Mouse (Mus musculus) left cerebral cortex, postnatal 4 days (tissue): ENCODE measurements around the gene Igsf11. TPM values are rescaled to one million over a fixed set of nuclear protein-coding genes. Genes with fewer than 3 reads are reported as not detected.

ENCODE experiments used
- DNase-seq: peaks from one replicate; pipeline ENCODE4 v3.0.0-alpha.2; 2022
- intact Hi-C: fragments of 180-260 bp; cut with DNase I; formaldehyde crosslinking; loops from one replicate; pipeline ENCODE4 v1.15.1; 2025
- total RNA-seq, 2 experiments: library from RNA; stranded (reverse); gene quantifications; 2 replicates each; pipeline ENCODE4 v1.2.3; 2021

Gene Igsf11
- total RNA-seq, 2 experiments from 2014 or later, result 14.3 to 14.4 TPM

DNA sequence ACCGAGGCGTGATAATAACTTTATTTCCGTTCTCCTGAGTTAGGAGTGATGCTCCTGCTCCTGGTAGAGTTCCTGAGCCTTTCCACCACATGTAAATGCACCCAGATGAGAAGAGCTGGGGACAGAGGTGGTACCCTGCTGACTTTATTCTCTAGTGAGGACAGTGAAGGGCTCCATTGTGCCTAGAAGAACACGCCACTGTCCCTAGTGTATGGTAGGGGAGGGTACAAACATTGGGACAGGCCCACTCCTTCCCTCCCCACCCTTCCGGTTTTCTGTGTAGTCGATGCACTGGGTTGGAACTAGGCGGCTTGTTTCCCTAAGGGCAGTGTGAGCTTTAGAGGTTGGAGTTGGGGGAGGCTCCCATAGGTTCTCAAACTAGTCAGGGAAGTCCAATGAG, 36.3 kb downstream of the Igsf11 start:
- intact Hi-C loops, result no loop called here
- no peak for DNase-seq

DNA sequence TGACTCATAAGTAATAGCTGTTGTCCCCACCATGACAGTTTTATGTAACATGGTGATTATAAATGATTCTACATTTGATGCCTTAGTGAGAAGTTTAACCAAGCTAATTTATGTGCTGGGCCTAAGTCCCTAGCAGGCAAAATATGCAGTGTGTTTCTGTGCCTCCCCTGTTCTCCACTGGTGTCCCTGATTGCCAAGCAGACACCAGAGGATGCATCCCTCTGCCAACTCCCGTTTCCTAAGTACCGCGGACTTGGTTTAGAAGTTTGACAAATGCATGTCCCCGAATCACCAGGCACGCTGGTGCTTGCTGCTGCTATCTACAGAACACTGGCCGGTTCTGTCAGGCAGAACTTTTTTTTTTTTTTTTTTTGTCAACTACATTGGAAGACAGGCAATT, 39.0 kb downstream of the Igsf11 start:
- intact Hi-C loops, result no loop called here
- DNase-seq, result no peak

DNA sequence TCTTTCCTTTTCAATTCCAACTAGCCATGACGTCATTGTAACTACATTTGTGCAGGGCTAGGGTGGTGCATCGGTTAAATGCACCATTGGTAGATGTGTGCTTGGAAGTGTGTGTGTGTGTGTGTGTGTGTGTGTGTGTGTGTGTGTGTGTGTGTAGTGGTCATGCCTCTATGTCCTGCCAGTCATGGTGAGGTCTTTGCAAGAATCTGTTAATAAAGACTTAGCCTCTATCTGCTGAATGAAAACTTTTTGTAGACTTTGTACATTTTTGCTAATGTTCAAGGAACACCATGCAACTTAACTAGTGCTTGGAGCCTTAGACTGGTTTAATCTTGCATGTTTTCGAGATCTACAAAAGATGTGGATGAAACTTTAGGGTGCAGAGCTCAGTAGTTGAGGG, 48.3 kb downstream of the Igsf11 start:
- intact Hi-C loops, result no loop called here
- DNase-seq, result no peak

DNA sequence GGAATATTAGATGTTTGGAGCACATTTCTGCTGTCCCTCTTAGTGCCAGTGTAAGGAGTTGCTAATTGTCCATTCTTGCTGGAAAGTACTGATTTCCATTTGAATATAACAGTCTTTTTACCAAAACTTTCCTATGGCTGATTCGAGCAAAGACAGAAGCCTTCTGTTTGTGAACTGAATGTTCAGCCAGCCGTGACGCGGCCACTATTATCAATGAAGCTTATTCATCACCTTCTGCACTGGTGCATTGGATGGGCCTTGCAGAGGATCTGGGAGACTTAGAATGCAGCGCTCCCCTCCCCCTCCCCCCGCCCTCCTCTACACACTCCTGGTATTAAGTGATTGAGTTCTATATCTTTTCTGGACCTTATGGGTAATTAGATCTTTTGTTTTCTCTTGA, 48.8 kb downstream of the Igsf11 start:
- DNase-seq, result peak; percentile 62
- intact Hi-C loops, result no loop called here

DNA sequence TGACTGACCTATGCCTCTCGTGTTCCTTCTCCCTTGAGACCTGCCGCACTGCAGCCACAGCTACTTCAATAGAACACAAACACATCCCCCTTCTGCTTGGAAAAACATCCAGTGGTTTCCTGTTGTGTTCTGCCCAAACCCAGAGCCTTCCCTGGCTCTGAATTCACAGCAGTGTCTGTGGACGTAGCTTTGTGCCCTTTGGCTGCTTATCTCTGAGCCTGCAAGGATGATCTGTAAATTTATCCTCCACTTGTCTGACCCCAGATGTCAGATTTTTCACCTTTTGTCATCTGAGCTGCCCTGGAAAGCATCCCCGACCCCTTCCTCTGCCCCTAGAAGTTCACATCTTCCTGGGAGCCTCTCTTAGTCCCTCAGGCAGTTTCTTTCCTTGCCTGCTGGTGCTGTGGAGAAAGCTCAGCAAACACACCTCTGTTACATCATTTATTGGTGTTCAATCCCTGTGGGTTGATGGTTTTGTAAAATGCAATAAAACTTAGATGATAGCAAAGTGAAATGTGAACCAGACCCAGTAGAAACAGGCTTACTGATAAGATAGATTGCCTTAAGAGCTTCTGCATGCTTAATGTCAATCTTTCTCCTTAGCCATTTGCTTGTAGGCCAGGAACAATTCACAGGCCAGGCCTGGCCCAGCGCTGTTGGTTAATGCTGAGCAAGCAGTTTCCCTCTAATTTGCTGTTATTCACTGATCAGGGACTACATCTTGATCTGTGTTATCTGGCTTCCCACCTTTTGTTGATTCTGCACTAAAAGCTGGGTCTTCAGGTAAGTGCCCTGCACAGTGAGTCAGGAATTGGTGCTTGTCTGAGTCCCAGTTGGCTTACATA, 51.5 kb downstream of the Igsf11 start:
- no peak for DNase-seq
- intact Hi-C loops, result no loop called here

DNA sequence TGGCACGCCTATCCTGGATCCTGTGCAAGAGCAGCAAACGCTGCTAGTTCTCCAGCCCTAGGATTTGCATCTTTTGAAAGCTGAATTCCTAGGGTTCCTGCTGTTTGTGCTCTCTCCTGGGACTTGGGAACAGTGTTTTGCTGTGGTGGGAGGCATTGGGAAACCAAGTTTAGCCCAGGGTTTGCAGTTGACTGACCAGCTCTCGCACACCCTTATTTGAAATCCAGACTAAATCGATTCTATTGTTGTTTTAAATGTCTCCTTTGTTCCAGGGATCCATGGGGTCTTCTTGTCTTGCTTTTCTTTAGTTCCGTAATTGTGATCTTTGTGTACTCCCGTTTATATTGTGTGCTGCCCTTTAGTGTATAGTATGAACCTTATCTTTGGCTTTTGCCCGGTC, 52.6 kb downstream of the Igsf11 start:
- intact Hi-C loops, result no loop called here
- DNase-seq, result no peak

DNA sequence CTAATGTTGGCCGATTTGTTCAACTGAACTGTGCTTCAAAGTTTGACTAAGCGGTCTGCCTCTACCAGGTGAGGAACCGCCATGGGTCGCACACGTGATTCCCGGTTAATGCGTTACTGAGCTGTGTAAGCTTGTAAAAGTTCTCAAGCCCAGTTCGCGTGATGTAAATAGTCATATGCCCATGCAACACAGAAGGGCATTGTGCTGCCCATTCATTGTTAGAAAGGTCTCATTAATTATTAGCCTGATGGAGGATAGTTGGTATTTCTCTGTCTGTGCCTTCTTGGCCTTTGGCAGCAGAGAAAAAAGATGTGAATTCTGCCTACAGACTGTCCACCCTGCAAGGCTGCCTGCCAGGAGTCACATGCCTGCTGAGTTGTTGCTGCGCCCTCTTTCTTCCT, 53.1 kb downstream of the Igsf11 start:
- intact Hi-C loops, result no loop called here
- no peak for DNase-seq

DNA sequence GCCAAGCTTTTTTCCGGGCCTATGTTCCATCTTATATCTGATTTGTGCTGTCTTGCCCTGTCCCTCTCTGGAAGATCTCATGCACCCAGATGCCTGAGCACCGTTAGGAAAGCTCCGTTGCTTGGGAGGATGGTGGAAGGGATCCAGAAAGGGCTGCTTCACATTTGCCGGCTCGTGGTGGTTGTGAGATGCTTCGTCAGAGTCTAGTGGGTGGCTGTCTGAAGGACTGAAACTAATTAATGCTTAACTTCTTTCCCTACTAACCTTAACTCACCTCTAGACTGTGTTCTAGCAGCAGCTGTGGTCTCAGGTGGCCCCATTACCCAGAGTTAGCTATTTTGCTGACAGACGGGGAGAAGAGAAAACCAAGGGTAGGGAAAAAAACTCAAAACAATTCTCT, 54.0 kb downstream of the Igsf11 start:
- intact Hi-C loops, result no loop called here
- DNase-seq, result no peak

DNA sequence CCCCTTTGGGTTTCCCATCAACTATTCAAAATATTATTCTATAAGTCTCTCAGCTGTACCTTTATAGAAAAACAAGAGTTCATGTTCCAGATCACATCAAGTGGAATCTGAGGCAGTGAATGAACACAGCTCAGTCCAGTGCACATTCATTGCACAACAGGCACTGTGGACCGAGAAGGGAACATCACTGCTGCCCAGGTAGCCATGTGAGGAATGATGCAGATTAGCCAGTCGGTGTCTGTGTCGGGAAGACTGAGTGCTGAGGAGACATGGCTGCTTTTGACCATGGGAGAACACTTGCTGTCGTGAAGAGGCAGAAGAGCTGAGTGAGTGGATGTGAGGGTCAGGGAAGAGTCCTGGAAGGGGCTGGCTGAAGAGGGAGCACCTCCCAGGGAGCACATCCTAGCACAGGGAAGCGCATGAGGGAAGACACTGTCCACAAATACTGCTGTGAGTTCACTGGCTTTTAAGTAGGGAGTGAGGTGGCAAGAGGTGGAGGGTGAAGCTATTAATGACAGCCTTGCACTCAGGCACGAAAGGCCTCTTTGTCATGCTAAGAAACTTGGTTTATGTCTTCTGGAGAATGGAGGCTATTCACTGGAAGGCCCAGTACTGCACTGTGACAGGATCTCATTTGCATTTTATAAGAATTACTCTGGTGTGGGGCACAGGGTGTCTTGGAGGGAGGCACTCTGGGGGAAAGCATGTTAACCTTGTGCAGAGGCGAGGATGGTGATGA, 54.8 kb downstream of the Igsf11 start:
- intact Hi-C loops, result no loop called here
- no peak for DNase-seq

DNA sequence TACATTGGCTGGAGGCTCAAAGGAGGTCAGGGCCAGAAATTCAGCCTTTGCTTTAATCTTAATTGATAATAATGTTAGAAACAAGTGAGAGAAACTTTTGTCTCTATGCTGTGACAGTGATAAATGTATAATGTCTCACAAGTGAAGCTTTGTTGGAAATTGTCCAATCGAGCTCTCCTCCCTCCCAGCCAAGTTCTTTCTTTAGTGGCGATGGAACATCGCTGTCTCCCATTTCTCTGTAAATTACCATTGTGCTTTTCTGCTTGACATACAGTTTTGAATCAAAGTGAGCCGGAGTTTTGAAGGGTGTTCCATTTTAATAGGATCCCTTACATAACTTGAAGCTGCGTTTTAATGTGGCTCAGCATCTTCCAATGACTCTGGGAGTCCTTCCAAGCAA, 56.0 kb downstream of the Igsf11 start:
- no peak for DNase-seq
- intact Hi-C loops, result no loop called here

DNA sequence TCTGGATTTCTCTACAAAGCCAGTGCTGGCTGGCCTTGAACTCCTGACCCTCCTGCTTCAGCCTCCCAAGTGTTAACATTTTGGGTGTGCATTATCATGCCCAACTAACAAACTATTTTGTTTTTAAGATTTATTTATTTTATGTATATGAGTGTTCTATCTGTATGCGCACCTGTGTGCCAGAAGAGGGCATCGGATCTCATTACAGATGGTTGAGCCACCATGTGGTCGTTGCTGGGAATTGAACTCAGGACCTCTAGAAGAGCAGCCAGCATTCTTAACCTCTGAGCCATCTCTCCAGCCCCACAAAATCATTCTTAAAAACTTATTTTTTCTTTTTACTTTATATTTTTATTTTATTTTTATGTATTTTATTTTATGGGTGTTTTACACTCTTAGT, 60.4 kb downstream of the Igsf11 start:
- intact Hi-C loops, result no loop called here
- DNase-seq, result no peak

DNA sequence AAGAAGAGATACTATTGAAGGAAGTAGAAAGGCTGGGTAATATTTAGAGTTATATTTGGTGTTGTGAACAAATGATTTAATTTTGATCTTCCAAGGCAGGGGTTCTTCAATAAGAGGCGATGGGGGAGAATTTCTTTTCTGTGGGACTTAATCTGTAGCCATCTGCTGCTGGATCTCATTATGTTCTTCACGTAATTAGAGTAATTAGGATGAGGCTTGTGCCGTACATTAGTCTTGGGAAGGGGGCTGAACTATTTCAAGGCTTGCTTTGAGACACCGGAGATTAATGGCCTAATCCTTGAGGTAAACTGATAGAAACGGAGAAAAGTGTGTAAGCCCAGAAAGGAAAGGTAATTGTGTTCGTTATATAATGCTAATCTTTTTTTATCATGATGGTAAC, 61.4 kb downstream of the Igsf11 start:
- intact Hi-C loops, result no loop called here

DNA sequence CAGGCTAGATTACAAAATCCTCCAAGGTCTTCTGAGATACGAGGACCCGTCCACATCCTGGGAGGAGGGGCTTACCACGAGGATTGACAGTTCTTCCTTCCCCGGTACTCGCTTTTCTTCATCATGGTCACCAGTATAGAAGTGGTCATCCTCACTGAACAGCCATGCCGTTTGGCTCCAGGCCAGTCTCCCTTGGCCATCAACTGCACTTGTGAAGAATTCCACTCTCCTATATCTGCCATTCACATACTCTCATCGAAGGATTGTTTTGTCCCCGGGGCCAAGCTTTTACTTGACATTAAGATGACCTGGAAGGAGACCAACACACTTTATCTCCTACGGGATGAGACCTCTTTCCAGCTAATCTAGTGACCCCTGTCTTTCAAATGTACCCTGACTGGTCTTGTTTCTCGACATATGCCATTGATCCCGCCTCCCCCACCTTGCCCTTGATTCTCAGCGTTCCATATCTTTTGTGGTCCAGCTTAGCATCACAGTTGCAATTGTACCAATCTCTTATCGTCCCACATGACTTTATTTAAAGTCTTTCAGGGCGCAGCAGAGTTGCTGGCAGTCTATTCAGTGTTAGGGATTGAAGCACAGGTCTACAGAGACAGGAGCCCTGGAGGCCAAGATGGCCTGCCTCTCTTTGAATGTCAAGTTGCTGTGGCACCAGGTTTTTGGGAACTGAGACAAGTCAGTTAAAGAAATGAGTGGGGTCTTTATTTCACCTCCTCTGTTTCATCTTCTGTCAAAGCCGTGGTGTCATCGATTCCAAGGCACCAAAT, 62.2 kb downstream of the Igsf11 start:
- intact Hi-C loops, result no loop called here
- peak; percentile 28 for DNase-seq

More for the DNA sequence above, 61.4 kb downstream of the Igsf11 start:
- DNase-seq, result no peak

DNA sequence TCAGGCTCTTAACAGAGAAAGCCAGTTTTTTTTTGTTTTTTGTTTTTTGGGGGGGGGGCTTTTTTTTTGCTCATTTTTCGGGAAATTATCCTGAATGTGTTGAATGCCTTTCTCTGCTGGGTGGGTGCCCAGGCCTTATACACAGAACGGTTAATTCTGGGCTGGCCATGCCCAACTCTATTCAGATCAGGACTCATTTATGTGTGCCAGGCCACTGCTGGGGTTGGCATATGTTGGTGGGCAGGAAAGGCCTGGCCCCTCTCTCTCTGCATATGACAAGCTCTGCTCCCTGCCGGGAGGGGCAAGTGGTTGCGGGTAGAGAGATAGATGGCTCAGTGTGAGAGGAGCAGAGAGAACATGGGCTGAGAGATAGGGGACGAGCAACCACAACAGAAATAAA, 62.8 kb downstream of the Igsf11 start:
- intact Hi-C loops, result no loop called here
- DNase-seq, result peak; percentile 93

DNA sequence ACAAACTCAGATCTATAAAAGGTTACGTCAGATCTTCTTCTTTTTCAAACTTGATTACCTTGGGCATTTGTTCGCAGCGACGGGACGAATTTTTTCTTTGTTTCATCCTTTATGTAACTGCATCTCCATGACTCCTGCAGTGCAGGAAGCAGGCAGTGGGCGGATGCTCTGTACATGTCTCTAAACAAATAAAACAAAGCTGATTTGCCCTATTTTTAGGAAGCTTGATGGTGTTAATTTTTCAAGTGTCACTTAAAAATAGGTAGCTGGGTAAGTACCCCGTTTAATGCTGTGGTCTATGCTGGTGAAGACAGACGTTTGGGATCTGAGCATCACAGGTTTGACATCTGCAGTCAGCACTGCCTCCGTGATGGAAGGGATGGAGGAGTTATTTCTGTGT, 66.3 kb downstream of the Igsf11 start:
- DNase-seq, result no peak
- intact Hi-C loops, result no loop called here

DNA sequence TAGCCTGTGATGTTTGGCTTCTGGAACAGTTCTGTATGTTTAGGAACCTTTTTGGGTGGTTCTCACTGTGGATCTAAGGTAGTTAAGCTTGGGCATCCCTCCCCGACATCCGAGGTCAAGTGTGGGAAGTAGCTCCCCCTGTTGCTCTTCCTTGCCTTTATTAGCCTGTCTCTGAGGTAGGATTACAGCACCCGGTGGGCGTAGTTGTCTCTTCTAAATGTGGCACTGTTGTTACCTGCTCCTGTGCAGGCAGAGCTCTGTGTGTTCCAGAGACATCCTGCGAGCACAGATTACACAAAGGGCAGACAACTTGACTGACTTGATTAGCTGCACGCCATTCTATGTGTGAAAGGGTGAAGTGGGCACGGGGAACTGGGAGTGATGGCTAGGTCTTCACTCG, 68.1 kb downstream of the Igsf11 start:
- DNase-seq, result no peak
- intact Hi-C loops, result no loop called here

DNA sequence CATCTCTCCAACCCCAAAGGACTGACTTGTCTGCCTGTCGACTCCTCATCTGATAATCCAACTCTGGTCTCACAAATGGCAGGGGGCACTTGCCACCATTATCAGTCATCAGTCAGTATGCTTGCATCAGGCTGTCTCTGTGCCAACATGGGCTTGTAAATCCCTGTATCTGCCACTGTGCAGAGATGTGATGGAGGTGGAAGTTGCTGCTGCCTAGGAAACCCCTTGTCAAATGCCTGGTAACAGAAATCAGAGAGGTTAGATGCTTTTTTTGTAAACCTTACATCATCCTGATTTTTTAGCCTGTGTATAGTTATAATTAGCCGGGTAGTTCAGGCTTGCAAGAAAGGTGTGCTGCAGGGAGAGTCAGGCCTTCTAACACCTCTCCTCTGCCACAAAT, 69.4 kb downstream of the Igsf11 start:
- no peak for DNase-seq
- intact Hi-C loops, result no loop called here

DNA sequence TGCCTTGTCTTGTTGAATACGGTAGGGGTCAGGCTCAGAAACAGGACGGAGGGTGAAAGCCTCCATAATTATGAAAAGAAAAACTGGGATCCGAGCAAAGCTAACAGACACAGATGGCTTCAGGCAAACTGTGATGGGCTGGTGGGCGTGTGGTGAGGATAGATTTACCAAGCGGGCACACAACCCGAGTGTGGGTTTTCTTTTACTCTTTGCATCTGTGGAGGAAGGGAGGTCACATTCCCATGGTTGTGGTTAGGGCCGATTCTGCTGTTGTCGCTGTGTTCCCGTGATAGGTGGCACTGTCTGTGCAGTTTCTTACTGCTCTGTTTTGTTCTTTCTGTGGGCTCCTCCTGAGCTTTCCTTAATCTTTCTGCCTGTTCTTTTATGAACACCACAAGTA, 70.2 kb downstream of the Igsf11 start:
- DNase-seq, result no peak
- intact Hi-C loops, result no loop called here

DNA sequence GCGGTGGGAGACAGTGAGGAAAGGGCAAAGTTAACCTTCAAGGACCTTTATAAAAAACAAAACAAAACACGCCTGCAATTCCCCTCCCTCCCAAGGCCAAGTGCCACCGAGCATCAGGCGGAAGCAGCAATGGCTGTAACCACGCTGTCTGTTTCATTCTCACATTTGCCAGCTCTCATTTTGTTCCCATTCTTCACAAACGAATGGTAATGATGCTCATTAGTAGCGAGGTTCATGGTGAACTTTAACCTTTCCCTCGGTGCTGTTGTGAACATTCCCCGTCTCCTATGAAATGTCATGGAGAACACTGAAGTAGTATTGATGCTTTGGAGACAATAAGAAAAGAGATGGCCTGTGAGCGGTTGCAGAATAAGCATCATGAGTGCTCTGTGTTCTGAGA, 74.6 kb downstream of the Igsf11 start:
- no peak for DNase-seq
- intact Hi-C loops, result no loop called here

DNA sequence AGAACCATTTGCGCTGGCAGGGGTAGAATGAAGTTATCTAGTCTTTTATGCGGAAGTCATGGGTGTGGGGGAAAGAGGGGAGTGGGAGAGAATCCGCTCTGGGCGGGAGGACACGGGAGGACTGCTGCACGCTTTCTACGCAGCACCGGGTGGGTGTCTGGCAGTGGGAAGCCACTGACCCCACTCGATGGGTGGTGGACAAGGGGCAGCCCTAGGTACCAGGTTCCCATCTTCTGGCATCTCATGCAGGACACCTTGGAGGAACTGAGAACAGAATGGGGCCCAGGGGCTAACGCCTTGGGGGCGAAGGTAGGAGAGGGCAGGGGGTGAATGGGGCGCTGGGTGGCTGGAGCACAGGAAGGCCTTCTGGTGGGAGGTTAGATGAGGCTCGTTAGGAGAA, 83.7 kb downstream of the Igsf11 start:
- DNase-seq, result no peak
- intact Hi-C loops, result no loop called here

DNA sequence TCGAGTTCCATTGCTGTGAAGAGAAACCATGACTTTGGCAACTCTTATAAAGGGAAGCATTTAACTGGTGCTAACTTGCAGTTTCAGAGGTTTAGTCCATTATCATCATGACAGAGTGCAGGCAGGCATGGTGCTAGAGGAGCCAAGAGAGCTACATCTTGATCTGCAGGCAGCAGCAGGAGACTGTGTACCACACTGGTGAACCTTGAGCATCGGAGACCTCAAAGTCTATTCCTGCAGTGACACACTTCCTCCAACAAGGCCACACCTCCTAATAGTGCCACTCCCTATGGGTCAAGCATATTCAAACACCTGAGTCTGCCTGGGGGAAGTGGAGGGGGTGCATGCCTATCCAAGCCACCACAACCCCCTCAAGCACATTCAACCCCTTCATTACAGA, 86.1 kb downstream of the Igsf11 start:
- no peak for DNase-seq
- intact Hi-C loops, result no loop called here

DNA sequence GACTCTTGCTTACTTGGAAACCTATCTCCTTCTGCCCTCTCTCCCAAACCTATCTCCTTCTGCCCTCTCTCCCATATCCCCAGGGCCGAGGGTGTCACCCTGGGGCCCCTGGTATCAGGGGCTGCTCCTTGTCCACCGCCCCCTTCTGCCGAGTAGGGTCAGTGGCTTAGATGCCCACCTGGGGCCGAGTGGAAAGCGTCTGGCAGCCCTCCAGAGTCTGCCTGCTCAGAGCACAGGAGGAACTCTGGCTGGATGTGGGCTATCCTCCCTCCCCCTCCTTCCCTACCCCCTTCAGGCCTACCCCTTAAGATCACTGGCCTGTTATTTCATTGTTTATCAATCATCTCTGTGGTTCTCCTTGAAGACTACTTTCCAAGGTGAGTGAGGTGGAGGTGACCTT, 88.1 kb downstream of the Igsf11 start:
- intact Hi-C loops, result no loop called here
- peak; percentile 12 for DNase-seq
